Mouse (Mus musculus): ENCODE data around the gene Rufy1.

- no peak for TF ChIP-seq CTCF (IDR thresholded peaks at IDR 0.05 in 2 of 3, conservative IDR thresholded peaks at IDR 0.05 in 1 of 3; ENCODE audit: control insufficient read depth in 1 of 3, insufficient read depth in 1 of 3, low read depth in 2 of 3, low read length in 3 of 3, poor library complexity in 1 of 3, severe bottlenecking in 1 of 3)
- no peak for TF ChIP-seq MYB (IDR thresholded peaks at IDR 0.05; ENCODE audit: low read depth, low read length)
- TF ChIP-seq POLR2A (IDR thresholded peaks at IDR 0.05; ENCODE audit: control insufficient read depth in 1 of 2, insufficient read depth in 1 of 2, low read depth in 1 of 2, low read length in 2 of 2, poor library complexity in 1 of 2): no peak
Measured at GRCm38 (mm10) chr11:50354851-50355250, 76.1 kb downstream of the Rufy1 start.
